Mouse (Mus musculus) hindbrain, embryonic 13.5 days (tissue): ENCODE measurements at regions not wholly inside any gene's neighbourhood (a gene's known extent, or its start where the extent isn't known, plus 50 kb on each side); places are given as distances from the start of the nearest gene placed in this dataset.

Experiments used
- ATAC-seq: fragments of 200-750 bp; cut with Nextera tagmentation; 2 replicates; pipeline ENCODE4 v1.8.0; 2017; ENCODE audit warnings: moderate TSS enrichment; ENCODE audit not compliant: low FRiP score
- H3K27ac ChIP-seq: fragments of 300-500 bp; sonication (generic); 2 replicates; pipeline ENCODE4 v1.5.1; 2015; ENCODE audit warnings: inconsistent platforms, mild to moderate bottlenecking, moderate library complexity
- H3K27me3 ChIP-seq: fragments of 300-500 bp; sonication (generic); 2 replicates; pipeline ENCODE4 v1.6.1; 2015; ENCODE audit warnings: mild to moderate bottlenecking, inconsistent platforms
- H3K36me3 ChIP-seq: fragments of 300-500 bp; sonication (generic); 2 replicates; pipeline ENCODE4 v1.6.1; 2015; ENCODE audit warnings: mild to moderate bottlenecking, inconsistent platforms
- H3K4me1 ChIP-seq: fragments of 300-500 bp; sonication (generic); replicated peaks from 2 replicates; pipeline ENCODE4 v1.6.1; 2015; ENCODE audit warnings: inconsistent platforms
- H3K4me2 ChIP-seq: fragments of 300-500 bp; sonication (generic); 2 replicates; pipeline ENCODE4 v1.6.1; 2015; ENCODE audit warnings: inconsistent platforms, mild to moderate bottlenecking, moderate library complexity
- H3K4me3 ChIP-seq: fragments of 300-500 bp; sonication (generic); 2 replicates; pipeline ENCODE4 v1.5.1; 2015; ENCODE audit warnings: mild to moderate bottlenecking, inconsistent platforms
- H3K9ac ChIP-seq: fragments of 300-500 bp; sonication (generic); 2 replicates; pipeline ENCODE4 v1.6.1; 2015; ENCODE audit warnings: mild to moderate bottlenecking, inconsistent platforms
- H3K9me3 ChIP-seq: fragments of 300-500 bp; sonication (generic); 2 replicates; pipeline ENCODE4 v1.6.1; 2016; ENCODE audit warnings: inconsistent platforms
- WGBS: fragments of 180-500 bp; shearing (Covaris S2); methylation state at CpG from one replicate; pipeline ENCODE4 v1.1.7; 2015; 5-methylcytosine and 5-hydroxymethylcytosine counted together

DNA sequence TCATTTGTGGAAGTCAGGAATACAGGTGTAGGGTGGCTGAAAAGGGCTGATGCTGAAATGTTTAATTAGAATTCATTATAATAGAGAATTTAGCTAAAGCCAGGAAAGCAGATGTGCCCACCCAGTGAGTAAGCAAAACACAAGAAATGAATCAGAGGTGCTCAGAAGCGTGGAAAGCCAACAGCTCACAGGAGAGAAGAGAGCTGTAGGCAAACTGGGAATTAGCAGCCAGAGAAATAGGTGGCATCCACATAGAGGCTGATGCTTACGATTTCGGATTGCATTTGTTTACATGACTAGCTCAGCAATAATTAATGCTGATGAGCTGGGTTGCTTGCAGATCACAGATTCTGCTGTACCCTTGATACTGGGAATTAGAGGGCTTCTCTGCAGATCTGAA, 859.5 kb upstream of the Sel1l start:
- Histone ChIP-seq H3K9ac (no peak overlapping the region), H3K27ac (no peak overlapping the region), H3K4me3 (no peak overlapping the region), H3K36me3 (no peaks in the 10 kb centered on the region), H3K4me1 (no peaks in the 10 kb centered on the region), H3K4me2 (no peak overlapping the region), H3K9me3 (no peaks in the 10 kb centered on the region; the same call in 1 of the 2 replicates), H3K27me3 (no peaks in the 10 kb centered on the region)
- 42% methylated on average over 3 of the region's 3 CpGs for WGBS
- no peak for ATAC-seq

DNA sequence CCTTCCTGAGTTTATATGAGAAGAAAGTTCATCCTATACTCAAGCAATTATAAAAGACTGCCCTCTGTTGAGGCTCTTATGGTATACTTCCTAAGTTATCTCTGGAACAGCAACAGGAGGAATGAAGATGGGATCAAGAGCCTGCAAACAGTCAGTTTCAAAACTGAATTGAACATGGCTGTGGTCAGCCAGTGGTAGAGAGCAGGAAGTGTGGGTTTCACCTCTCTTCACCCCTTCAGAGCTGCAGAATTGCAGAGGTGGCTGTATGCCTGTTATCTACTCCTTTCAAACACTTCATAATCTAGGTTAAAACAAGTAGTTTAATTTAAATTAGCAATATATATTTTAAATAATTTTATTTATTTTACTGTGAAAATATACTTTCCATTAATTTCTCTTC, 854.8 kb upstream of the Sel1l start:
- no peak overlapping the region for H3K9ac ChIP-seq
- H3K27me3 ChIP-seq: no peaks in the 10 kb centered on the region
- H3K4me1 ChIP-seq: no peaks in the 10 kb centered on the region
- H3K9me3 ChIP-seq: no peaks in the 10 kb centered on the region
- no peak overlapping the region for H3K27ac ChIP-seq
- H3K4me3 ChIP-seq: no peak overlapping the region
- H3K4me2 ChIP-seq: no peak overlapping the region
- no peaks in the 10 kb centered on the region for H3K36me3 ChIP-seq
- ATAC-seq: no peak

DNA sequence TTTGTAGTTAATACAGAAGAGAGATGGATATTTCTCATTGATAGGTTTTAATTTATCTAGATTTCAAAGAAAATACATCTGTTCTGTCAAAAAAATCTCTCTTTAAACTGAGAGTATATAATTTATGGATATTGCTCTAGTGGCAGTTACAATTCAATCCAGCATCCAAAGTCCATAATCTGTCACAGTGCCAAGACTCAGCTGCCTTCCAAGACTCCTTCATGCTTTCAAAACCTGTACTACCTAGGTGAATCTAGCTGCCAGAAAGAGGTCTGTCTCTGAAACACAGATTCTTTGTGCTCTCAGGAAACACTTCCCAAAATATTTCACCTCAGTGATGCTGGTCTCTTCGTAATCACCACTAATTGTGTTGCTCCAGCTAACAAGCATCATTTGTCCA, 844.0 kb upstream of the Sel1l start:
- no peak for ATAC-seq
- WGBS: 84% methylated on average over 1 of the region's 1 CpGs
- H3K27ac ChIP-seq: no peak overlapping the region
- H3K36me3 ChIP-seq: no peaks in the 10 kb centered on the region
- no peaks in the 10 kb centered on the region for H3K4me1 ChIP-seq
- H3K4me3 ChIP-seq: no peak overlapping the region
- H3K27me3 ChIP-seq: no peaks in the 10 kb centered on the region
- no peak overlapping the region for H3K9ac ChIP-seq
- no peak overlapping the region for H3K4me2 ChIP-seq
- H3K9me3 ChIP-seq: no peaks in the 10 kb centered on the region

DNA sequence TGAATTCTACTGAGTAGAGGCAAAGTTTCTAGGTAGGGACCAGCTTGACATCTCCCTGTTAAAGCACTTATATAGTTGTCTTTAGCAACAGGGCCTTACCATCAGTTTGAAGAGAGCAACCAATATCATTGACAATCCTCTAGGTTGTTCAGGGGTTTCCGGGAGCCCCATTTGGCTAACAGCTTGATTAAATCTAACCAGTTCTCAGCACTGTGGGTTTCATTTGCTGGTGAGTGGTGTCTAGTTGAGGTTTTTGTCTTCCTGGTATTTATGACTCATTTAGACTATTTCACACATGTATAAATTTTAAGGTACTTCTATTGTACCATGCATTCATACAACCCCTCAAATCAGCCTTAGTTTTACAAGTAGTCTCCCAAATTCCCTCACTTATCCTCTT, 823.4 kb upstream of the Sel1l start:
- H3K4me2 ChIP-seq: no peak overlapping the region
- no peaks in the 10 kb centered on the region for H3K36me3 ChIP-seq
- no peak overlapping the region for H3K27ac ChIP-seq
- ATAC-seq: no peak
- 95% methylated on average over 1 of the region's 1 CpGs for WGBS
- H3K9me3 ChIP-seq: no peaks in the 10 kb centered on the region
- H3K4me3 ChIP-seq: no peak overlapping the region
- no peaks in the 10 kb centered on the region for H3K27me3 ChIP-seq
- H3K4me1 ChIP-seq: no peaks in the 10 kb centered on the region
- no peak overlapping the region for H3K9ac ChIP-seq

DNA sequence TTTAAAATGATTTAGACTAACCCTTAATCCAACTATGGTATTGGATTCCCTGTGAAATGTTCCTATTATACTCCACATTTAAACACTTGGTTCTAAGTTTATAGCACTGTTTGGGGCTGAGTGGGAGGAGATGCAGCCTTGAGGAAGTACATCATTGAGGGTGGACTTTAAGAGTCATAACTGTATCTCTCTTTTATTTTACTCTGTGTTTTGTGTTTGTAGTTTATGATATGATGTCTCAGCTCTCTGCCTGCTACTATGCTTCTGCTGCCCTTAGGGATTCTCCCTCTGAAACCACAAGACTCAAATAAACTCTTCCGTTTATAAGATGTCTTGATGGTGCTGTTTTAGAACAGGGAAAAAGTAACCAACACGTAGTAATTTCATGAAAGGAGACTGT, 797.7 kb upstream of the Sel1l start:
- Histone ChIP-seq H3K9me3 (no peaks in the 10 kb centered on the region), H3K4me1 (no peaks in the 10 kb centered on the region), H3K4me2 (no peak overlapping the region), H3K27me3 (no peaks in the 10 kb centered on the region), H3K9ac (no peak overlapping the region), H3K27ac (no peak overlapping the region), H3K36me3 (no peaks in the 10 kb centered on the region), H3K4me3 (no peak overlapping the region)
- 74% methylated on average over 2 of the region's 2 CpGs for WGBS
- ATAC-seq: no peak

DNA sequence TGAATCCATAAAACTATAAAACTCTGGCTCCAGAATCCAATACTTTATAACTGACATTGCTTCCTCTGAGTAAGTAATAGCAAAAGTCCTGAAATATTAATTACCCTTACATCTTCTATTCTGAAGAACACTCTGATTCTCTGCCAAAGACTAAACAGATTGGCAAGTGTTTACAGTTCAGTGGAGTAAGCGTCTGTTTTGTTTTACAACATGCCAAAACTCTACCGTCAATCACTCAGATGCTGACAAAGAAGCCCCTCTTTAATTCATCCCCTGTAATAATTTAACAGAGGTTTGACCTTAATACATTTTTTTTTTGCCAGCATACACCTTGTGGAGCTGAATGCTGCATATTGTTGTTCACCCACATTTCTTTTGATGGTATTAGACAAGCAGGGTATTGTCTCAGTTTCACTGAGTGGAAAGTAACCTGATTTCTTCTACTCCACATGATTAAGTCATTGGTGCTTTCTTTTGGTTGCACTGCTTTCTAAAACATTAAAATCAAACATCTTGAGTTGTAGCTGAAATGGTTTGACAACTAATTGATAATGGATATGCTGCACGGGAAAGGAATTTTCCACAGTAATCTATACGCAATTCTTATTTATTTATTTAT, 796.2 kb upstream of the Sel1l start:
- no peak overlapping the region for H3K27ac ChIP-seq
- no peaks in the 10 kb centered on the region for H3K27me3 ChIP-seq
- no peak overlapping the region for H3K4me3 ChIP-seq
- 71% methylated on average over 4 of the region's 4 CpGs for WGBS
- H3K4me1 ChIP-seq: no peaks in the 10 kb centered on the region
- H3K9ac ChIP-seq: no peak overlapping the region
- no peak overlapping the region for H3K4me2 ChIP-seq
- H3K9me3 ChIP-seq: no peaks in the 10 kb centered on the region
- H3K36me3 ChIP-seq: no peaks in the 10 kb centered on the region
- no peak for ATAC-seq

DNA sequence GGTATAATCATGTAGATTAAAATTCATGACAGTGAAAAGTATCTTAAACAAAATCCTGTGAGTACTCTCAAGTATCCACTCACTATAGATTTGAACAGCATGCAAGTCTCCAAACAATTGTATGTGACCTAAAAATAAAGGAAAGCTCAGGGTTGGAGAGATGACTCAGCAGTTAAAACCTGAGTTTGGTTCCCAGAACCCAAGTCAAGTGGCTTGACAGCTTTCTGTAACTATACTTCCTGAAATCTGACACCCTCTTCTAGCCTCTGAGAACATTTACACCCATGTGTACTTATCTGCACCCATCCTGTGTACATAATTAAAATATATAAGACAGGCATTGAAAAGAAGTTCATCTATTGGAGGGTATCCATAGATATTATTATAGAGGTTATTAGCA, 770.2 kb upstream of the Sel1l start:
- Histone ChIP-seq H3K9me3 (peaks cover 6% of the 10 kb centered on the region; the same call in 1 of the 2 replicates), H3K27me3 (no peaks in the 10 kb centered on the region), H3K36me3 (no peaks in the 10 kb centered on the region), H3K4me3 (no peak overlapping the region), H3K27ac (no peak overlapping the region), H3K9ac (no peak overlapping the region), H3K4me1 (no peaks in the 10 kb centered on the region), H3K4me2 (no peak overlapping the region)
- ATAC-seq: no peak

DNA sequence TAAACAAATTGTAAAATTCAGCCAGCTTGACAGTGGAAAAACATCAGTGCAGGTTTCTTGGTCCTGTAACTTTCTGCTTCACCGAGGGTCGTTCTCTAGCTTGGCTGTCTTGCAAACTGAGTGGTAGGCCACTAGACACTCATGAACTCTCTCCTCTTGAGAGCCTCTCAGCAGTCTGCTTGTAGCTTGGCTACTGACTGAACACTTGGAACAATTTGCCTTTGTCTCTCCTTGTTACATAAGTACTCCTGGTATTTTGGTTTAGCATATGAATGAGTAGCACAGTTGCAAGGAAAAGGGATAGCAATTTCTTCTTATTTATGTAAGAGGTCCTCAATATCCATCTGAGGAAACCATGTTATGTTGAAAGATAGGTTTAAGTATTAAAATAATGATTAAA, 769.6 kb upstream of the Sel1l start:
- Histone ChIP-seq H3K4me1 (no peaks in the 10 kb centered on the region), H3K27me3 (no peaks in the 10 kb centered on the region), H3K4me2 (no peak overlapping the region), H3K9ac (no peak overlapping the region), H3K36me3 (no peaks in the 10 kb centered on the region), H3K4me3 (no peak overlapping the region), H3K27ac (no peak overlapping the region), H3K9me3 (peaks cover 6% of the 10 kb centered on the region; the same call in 1 of the 2 replicates)
- 35% methylated on average over 2 of the region's 2 CpGs for WGBS
- ATAC-seq: no peak

DNA sequence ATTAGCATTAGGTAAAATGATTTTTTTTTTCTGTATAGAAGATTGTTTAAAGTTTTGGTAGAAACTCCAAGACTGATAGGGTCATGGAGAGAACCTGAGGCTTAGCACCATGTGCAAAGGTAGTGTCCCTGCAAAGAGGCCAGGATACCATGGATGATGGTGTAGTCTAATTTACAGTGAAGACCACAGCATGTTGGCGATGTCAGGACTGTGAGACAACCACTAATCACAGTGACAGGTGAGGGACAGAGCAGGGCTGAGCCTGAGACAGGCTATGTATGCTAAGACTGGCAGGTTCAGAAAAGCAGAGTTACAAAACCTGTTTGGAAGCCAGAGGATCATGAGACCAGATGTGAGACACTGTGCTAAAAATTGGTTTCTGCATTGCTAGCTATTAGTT, 752.7 kb upstream of the Sel1l start:
- no peaks in the 10 kb centered on the region for H3K27me3 ChIP-seq
- H3K9ac ChIP-seq: no peak overlapping the region
- H3K36me3 ChIP-seq: no peaks in the 10 kb centered on the region
- H3K4me2 ChIP-seq: no peak overlapping the region
- WGBS: 82% methylated on average over 1 of the region's 1 CpGs
- no peak overlapping the region for H3K4me3 ChIP-seq
- H3K27ac ChIP-seq: no peak overlapping the region
- no peaks in the 10 kb centered on the region for H3K9me3 ChIP-seq
- H3K4me1 ChIP-seq: no peaks in the 10 kb centered on the region
- ATAC-seq: no peak

DNA sequence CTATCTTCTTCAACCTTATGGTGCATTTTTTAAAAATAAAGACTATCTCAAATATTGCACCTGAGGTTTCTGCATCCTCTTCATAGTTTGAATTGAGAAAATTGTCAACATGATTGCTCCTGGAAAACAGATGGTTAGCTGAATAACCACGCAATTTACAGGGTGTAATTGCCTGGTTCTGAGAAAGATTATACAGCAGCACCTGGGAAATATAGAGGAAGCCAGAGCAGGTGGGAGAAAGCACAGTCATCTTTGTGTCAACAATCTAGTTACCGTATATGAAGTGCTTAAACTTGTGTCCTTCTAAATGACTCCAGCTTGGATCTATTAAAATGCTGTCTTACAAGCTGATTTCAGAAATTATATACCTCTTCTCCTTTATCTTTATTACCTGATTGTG, 740.8 kb upstream of the Sel1l start:
- no peaks in the 10 kb centered on the region for H3K4me1 ChIP-seq
- no peak overlapping the region for H3K4me2 ChIP-seq
- no peak overlapping the region for H3K27ac ChIP-seq
- no peaks in the 10 kb centered on the region for H3K36me3 ChIP-seq
- 64% methylated on average over 2 of the region's 2 CpGs for WGBS
- no peaks in the 10 kb centered on the region for H3K9me3 ChIP-seq
- no peaks in the 10 kb centered on the region for H3K27me3 ChIP-seq
- no peak overlapping the region for H3K4me3 ChIP-seq
- no peak for ATAC-seq
- no peak overlapping the region for H3K9ac ChIP-seq

DNA sequence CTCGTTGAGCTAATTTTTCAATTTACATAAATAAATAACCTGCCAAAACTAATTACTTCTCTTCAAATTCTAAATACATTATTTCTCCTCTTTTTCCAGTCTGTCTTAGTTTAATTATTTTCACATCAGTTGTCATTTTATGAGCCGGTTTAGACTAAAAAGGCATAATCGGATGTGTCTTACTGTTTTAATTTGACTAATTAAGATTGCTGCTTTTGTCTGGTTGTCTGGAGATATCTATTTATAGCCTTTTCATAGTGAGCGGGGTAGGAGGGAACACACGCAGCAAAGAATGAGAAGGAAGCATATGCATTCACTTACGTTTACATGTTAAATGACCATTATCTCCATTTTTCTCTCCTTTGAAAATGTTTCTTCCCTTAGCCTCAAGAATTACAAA, 740.3 kb upstream of the Sel1l start:
- Histone ChIP-seq H3K4me3 (no peak overlapping the region), H3K4me2 (no peak overlapping the region), H3K4me1 (no peaks in the 10 kb centered on the region), H3K9ac (no peak overlapping the region), H3K27ac (no peak overlapping the region), H3K9me3 (no peaks in the 10 kb centered on the region), H3K27me3 (no peaks in the 10 kb centered on the region), H3K36me3 (no peaks in the 10 kb centered on the region)
- no peak for ATAC-seq
- 50% methylated on average over 6 of the region's 6 CpGs for WGBS

DNA sequence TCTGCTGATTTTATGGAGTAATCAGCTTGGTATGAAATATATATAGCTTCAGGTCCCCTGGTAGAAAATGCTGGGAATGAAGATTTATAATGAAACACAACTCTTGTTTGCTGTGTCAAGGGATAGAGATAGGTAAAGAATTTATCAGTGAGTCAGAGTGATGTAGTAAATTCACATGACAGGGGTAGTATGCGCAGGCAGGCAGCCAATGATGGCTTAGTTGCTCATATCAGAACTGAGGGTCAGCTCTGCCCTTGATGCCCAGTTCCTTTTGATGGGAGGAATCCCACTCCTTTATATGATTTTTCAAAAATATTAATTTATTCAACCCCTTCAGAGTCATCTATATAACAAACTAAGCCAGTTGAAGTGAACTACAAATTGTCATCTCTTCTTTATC, 729.6 kb upstream of the Sel1l start:
- WGBS: 94% methylated on average over 1 of the region's 1 CpGs

More for the DNA sequence above, 729.6 kb upstream of the Sel1l start:
- Histone ChIP-seq H3K9me3 (no peaks in the 10 kb centered on the region), H3K36me3 (no peaks in the 10 kb centered on the region), H3K27ac (no peak overlapping the region), H3K27me3 (no peaks in the 10 kb centered on the region), H3K4me3 (no peak overlapping the region), H3K4me2 (no peak overlapping the region), H3K4me1 (no peaks in the 10 kb centered on the region), H3K9ac (no peak overlapping the region)
- ATAC-seq: no peak
